Mouse (Mus musculus) 416B (cell line): ENCODE measurements around the gene Fam78a.
A peak's percentile ranks its signal among the peaks of the same experiment; 100 is the strongest.

Experiments used
- DNase-seq: peaks from one replicate; pipeline ENCODE4 v3.0.0; 2011; ENCODE audit warnings: low read depth

Fam78a gene

DNA sequence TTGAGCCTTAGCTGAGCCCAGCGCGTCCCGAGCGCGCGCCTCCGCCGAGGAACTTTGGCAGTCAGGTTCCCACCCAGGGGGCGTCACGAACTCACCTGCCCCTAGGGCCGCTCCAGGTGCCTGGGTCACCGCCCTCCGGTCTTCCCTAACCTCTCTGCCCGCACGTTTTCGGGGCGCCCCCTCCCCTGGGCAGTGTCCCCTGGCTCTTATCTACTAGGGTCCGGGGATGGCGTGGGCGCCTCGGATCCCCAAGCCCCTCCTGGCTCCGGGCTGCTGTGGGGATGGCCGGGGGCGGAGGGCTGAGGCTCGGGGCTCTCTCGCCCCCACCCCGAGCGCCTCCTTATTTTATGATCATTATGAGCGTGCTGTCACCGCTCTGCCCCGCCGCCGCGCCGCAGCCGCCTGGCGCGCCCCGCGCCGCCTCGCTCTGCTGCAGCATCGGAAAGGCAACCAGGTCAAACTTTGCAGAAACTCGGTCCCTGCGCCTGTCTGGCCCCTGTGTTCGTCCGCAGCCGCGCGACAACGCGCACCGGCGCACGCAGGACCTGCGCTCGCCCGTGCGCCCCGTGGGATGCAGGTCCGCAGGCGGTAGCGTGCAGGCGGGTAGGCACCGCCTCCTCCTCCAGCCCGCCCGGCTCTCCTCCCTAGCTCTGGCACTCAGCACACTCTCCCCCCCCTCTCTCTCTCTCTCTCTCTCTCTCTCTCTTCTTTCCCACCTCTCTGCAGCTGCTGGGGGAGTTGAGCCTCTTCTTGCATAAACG is at the start of gene Fam78a:
Gene Fam78a (minus strand): TSS at position 747 of the 761 bp plus-strand sequence.
- peak; percentile 81 for DNase-seq

- peak; percentile 94 for DNase-seq
Measured at GRCm38 (mm10) chr2:32134039-32134438, 49.4 kb upstream of the Fam78a start.

- peak; percentile 96 for DNase-seq
Measured at GRCm38 (mm10) chr2:32132567-32132992, 47.9 kb upstream of the Fam78a start.

DNA sequence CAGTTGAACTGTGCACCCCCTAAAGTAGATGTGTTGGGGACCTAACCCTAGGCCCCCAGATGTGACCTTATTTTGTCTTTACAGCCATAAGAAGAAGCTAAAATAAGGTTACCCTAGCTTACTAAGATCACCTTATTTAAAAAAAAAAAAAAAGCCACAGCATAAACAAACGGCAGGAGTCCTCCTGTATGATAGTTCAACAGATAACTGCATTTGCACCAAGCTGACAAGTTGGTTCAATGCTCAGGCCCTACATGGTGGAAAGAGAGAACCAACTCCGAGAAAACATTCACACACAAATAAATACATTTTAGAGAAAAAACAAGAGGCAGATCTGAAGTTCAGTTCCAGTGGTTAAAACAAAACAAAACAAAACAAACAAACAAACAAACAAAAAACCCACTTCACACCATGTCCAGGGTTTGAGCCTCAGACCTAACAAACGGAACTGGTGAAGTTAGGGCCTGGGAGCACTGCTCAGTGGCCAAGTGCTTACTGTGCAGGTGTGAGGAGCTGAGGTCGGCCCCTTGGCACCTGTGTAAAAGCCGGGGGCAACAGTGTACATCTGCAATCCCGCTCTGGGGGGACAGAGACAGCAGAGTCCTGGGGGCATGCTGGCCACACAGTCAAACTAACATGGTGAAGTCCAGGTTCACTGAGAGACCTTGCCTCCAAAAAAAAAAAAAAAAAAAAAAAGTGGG is 47.4 kb upstream of the Fam78a start:
- no peak for DNase-seq

DNA sequence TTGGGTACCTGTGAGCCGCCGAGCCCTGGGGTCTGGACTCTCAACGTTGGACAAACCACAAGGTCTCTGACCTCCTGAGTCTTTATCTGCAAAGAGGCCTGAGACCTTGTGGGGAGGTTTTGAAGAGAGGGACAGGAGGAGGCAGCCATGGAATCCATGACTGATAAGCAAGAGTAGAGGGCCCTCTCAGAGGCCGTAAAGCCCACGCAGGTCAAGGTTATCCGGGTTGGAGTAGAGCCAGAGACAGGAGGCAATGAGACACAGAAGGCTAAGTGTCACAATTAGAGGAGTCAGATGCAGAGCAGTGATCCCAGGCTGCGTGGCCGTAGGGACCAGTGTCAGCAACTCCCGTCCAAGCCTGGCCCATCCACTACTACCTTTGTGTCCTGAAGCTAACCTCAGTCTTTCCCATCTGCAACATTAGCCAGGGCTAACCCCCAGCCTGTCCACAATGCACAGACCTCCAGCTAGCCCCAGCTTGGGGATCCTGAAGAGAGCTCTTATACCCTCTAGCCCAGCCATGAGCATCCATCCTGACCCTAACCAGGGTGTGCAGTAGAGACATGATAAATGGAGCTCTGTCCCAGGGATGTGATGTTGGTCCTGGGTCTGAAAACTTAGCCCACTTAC is 46.7 kb upstream of the Fam78a start:
- no peak for DNase-seq

DNA sequence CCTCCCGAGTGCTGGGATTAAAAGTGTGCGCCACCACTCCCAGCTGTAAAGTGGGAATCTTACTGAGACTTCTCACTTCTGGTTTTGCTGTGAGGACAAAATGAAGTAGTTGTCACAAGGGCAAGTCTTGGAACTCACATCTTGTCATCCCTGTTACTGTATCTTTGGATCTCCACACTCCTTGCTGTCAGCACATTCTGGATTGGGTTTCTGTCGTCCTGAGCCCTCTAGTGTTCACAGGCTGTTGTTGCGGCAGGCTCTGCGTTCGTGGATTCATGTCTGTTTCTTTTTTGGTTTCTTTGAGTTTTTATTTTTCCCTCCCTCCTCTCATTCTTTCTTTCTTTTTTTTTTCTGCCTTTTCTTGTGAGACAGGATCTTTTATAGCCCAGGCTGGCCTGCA is 45.8 kb upstream of the Fam78a start:
- DNase-seq = peak; percentile 76

- DNase-seq = no peak
Measured at GRCm38 (mm10) chr2:32129383-32130074, 44.9 kb upstream of the Fam78a start.

- DNase-seq = no peak
Measured at GRCm38 (mm10) chr2:32128536-32128841, 43.8 kb upstream of the Fam78a start.

GRCm38 (mm10) chr2:32127653-32128535 is 43.2 kb upstream of the Fam78a start:
- DNase-seq = peak; percentile 81

DNA sequence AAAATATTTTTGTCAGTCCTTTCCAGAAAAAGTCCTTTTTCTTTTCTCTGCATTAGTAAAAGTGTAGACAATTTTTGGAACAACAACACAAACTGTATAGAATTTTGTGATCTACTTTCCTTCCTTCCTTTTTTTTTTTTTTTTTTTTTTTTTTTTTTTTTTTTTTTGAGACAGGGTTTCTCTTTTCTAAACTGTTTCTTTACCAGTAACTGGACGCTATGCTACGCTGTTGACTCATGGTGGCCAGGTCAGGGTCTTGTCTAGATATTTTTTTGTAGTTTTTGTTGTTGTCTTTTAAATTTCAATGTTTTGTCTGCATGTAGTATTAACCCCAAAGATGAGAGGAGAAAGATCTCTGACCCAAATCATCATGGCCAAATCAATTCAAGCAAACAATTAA is 37.1 kb upstream of the Fam78a start:
- no peak for DNase-seq

DNA sequence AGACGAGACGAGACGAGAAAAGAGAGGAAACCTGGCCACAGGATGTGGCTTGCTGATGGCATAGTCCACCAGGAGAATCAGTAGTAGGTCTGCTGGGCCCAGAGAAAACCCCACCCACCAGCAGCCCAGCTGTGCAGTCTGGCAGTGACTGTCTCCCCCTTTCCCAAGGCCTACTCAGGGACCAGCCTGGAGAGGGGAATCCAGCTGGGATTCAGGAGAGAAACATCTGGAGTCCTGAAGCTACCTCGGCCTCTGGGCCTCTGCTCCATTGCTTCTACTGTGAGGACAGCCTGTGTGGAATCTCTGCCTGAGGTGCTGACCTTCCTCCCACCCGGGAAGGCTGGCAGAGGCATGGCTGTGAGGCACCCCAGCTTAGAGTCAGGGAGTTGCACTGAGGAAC is 36.5 kb upstream of the Fam78a start:
- peak; percentile 66 for DNase-seq

DNA sequence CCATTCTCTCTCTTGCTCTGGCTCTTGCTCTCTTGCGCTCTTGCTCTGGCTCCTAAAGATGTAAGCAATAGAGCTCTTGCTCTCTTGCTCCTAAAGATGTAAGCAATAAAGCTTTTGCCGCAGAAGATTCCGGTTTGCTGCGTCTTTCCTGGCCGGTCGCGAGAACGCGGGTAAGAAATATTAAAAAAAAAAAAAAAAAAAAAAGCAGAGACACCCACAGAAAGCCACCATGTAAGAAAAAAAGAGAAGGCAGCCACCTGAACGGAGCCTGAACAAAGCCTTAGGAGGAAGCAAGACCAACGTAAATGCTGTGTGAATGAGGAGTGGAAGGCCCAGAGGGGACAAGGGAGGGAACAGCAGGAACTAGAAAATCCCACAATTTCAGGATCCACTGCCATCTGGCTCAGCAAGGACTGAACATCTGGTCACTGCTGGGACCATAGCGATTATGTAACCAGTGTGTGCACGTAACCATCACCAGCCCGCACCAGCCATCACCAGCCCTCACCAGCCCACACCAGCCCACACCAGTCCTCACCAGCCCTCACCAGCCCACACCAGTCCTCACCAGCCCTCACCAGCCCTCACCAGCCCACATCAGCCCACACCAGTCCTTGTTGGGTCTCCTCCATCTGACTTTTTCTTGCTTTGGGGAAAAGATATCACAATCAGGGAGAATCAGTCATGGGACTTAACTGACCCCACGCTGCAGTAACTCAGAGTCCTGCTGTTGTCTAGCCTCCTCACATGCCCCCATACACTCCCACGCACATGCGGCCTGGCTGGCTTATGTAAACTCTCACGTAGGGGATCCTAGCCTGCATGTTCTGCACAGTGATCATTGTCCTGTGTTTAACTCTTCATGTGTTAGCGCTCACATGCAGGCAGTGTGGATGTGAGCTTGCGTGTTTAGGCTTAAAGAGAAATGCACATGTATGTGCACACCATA is 35.4 kb upstream of the Fam78a start:
- no peak for DNase-seq

DNA sequence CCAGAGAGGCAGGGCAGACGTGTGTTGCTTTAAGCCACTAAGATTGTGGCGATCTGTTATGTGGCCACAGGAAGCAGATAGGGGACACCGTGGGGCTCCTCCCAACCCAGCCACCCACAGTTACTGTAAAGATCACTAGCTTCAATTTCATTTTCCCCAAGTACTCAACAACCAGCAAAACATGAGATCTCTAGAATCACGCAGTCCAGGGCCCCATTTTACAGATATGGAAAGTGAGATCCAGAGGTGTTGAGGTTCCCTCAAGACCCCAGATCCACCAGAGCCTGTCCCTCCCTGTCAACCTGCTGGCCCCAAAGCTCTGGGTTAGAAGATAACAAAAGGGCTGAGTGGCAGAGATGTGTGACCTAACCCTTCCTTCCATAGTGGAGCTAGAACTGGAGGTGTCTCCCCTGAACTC is 31.2 kb upstream of the Fam78a start:
- DNase-seq = peak; percentile 42

GRCm38 (mm10) chr2:32112548-32112947 is 27.9 kb upstream of the Fam78a start:
- DNase-seq = no peak

DNA sequence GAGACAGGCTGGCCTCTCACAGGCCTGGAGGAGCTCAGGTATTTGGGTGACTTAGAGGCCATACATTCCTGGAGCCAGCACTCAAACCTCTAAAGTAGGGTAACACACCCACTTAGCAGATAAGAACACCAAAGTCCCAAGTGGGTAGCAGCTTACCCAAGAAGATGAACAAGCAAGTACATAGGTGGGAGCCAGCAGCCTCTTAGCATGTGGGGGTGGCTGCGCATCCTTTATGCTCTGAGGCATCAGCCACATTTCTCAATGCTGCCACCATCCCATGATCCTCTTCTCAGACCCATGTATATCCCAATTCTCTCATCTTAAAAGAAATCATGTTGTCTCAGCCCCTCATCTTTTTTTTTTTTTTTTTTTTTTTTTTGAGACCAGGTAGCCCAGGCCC is 26.6 kb upstream of the Fam78a start:
- no peak for DNase-seq

DNA sequence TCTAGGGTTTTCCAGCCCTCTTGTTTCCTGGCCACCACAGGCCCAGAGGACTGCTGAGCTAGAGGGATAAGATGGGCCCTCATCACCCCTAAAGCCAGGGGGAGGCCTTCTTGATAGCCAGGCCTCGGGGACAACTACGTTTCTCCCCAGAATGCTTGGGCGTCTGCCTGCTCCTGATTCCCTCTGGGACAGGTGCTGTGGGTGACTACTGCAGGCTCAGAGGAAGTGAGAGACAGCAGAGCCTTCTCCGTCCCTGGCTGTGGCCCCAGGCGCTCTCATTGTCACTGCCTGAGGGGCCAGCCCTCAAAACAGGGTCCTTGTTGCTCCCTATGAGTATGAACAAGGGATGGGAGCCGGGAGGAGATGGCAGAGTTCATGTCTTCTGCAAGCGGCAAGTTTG is 21.3 kb upstream of the Fam78a start:
- DNase-seq = no peak

DNA sequence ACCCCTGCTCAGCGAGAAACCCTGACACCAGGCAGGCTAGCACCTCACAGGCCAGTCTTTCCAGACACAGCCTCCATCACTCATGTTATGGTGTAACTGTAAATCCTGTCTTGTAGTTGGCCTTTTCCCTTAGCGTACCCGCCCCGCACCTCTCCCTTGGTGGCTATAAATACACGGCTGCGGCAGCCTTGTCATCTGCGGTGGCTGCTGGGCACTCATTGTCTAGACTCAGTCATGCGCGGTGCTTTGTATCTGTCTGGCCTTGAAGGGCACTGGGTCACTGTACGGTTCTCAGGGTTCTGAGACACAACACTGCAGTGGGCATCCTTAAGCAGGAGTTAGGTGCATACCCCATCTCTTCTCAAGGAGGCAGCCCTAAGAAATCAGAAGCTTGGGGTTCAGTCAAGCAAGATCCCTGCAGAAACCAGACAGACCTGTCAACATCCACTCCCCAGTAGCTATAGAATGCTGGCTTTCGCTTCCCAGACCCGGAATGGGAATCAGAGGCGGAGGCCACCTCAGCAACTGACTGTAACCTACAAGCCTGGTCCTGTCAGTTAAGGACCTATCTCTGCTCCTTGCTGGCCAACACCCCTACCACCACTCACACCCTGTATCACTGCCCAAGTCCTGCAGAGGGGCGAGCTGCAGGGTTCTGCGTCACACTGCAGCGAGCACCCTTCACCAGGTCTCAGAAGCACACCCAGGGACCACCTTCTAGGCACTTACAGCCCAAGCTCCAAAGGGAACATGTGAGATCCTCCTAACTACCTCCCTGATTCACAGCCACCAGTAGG is 20.7 kb upstream of the Fam78a start:
- no peak for DNase-seq

GRCm38 (mm10) chr2:32104122-32104521 is 19.5 kb upstream of the Fam78a start:
- DNase-seq = no peak

DNA sequence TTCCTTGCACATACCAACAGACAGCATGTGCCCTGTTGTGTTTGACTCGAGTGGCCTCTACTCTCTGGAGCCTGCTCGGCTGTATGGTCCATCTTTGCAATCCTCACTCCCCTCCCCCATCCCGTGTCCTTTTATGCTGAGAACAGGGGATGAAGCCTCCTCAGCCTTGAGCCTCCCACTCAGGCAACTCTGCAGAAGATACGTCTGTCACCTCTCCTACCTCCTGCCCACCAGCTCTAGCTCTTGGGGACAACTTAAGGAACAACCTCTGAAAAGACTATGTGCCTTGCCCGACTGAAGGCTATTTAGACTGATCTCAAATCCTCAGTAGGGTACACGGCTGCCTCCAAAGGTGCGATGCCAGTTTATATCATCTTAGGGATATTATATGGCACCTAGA is 18.9 kb upstream of the Fam78a start:
- no peak for DNase-seq

- no peak for DNase-seq
Measured at GRCm38 (mm10) chr2:32102944-32103343, 18.3 kb upstream of the Fam78a start.
